Mouse (Mus musculus) WW6 (cell line): ENCODE results near the gene Gm15517.
"Not testable (repeated sequence)": the region's sequence is repeated elsewhere in the genome, so short reads cannot be mapped to it uniquely, and the experiment has no call there.

Source experiments
- DNase-seq: peaks from one replicate; pipeline ENCODE4 v3.0.0-alpha.2; 2013; ENCODE audit warnings: low read depth, low spot score

The Gm15517 gene

GRCm38 (mm10) chr7:44269397-44269796 lies 8.2 kb downstream of the Gm15517 start:
- DNase-seq = no peak

GRCm38 (mm10) chr7:44271309-44271708 lies 10.1 kb downstream of the Gm15517 start:
- no peak for DNase-seq

DNA sequence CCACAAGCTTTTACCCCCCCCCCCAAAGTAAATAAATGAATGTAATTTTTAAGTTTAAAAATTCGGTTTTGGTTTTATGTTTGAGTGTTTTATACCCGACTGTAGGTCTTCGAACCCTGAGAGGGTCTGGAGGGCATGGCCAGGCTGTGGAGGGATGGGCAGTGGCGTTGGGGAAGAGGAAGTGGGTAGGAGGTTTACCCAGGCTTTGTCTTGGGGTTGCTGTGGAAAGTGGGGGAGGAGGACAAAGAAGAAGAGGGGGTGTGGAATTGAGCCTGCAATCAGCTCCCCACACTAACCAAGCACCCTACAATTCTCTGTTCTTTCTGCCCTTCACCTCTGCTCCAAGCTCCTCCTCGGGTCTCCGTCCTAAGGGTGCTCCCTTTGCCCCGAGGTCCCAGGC lies 11.3 kb downstream of the Gm15517 start:
- no peak for DNase-seq

DNA sequence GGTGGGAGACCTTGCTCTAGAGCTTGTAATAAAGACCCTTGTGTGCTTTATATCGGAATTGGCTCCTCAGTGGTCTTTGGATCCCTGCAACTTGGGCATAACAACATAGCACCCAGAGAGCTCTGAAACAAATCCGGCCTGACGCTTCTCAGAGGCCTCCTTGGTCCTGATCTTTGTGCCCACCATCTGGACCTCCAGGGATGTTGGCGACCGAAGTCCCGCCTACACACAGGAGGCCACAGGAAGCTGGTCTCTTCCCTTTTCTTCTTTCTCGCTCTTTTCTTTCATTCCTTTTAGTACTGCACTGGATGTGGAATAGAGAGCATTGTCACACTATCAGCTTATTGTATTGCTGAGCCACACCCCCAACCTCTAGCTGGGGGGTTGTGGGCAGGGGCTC lies 12.2 kb downstream of the Gm15517 start:
- DNase-seq = no peak

GRCm38 (mm10) chr7:44274096-44274495 lies 12.8 kb downstream of the Gm15517 start:
- DNase-seq = no peak

GRCm38 (mm10) chr7:44275546-44275945 lies 14.3 kb downstream of the Gm15517 start:
- DNase-seq = no peak

GRCm38 (mm10) chr7:44276461-44277249 lies 15.4 kb downstream of the Gm15517 start:
- DNase-seq = no peak

- DNase-seq = no peak
These were observed 16.0 kb downstream of the Gm15517 start for GRCm38 (mm10) chr7:44277250-44277622.

DNA sequence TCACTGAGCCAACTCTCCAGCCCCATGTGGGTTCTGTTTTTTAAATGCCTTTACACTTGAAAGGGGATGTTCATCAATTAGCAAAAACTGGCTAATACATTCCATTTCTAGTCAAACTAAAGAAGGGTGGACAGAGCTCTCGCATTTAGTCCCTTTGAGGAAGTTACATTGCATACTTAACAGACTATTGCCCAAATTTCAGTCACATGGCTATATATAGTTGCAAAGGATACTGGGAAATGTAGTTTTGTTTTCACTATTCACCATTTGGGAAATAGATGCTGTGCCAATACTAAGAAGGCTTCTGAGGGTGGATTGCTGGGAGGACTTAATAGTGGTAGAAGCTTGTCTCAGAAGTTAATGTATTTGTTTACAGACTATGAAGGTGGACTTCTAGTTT lies 19.7 kb downstream of the Gm15517 start:
- DNase-seq = no peak

DNA sequence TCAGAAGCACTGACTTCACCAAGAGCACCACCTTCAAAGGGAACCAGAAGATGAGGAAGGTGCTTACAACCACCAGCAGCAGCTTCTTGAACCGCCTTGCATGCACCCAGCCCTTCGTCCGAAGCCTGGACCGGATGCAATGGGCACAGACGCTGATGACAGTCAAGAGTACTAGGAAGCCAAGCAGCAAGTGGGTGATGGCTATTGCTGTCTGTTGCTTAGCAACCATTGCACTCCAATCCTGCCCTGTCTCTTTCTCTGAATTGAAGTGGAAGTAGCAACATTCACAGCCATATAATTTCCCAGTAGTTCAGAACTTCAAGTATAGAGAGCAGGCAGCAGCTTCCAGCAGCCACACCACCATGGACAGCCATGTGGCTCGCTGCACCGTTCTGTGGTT lies 20.3 kb downstream of the Gm15517 start:
- no peak for DNase-seq

- DNase-seq = no peak
These were observed 26.5 kb downstream of the Gm15517 start for GRCm38 (mm10) chr7:44287760-44288159.

GRCm38 (mm10) chr7:44290986-44291385 lies 29.7 kb downstream of the Gm15517 start:
- DNase-seq = no peak

DNA sequence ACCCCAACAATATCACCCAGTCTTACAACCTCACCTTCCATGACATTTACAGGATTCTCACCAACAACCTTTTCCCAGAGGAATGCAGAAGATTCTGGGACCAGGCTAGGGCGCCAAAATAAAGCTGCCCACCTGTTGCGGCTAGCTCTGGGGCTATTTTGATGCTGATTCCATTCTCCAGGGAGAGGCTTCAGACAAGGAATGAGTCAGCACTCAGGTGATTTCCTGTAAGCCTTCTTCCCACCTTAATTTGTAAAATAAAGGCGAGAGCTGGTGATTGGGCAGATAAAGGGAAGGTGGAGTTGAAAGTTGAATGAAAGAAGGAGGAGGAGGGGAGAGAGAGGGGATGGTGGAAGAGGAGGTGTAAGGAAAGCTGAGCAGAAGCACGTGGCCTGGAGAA lies 30.2 kb downstream of the Gm15517 start:
- DNase-seq = no peak

DNA sequence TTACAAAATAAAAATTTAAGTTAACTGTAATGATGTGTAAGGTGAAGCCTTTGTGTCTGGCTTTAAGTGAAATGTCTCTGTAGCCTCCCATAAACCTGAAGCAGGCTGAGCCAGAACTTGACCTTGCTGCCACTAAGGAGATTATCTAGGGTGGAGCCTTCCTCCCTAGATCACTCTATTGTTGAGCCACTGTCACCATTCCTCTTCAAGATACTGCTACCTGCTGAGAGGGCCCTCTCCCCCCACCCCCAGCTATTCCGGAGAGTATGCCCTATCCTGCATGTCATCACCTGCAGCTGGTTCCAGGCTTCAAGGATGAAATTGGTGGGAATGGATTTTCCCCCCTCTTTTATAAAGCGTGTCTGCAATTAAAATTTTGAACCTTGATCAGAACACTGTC lies 36.3 kb downstream of the Gm15517 start:
- not testable (repeated sequence) for DNase-seq

- DNase-seq = no peak
These were observed 42.4 kb downstream of the Gm15517 start for GRCm38 (mm10) chr7:44303346-44304340.

DNA sequence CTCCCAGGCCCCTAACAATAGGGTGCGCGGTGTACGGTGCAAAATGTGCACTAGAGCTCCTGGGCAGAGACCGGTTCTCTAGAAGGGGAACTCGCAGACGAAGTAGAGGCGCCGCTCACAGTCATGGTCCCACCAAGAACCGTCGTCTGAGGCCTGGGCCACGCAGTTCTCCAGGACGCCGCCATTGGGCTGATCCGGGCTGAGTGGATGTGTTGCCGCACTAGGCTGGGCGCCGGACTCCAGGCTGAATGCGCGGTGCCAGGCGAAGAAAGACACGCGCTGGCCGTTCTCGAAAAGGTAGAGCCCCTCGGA lies 43.2 kb downstream of the Gm15517 start:
- DNase-seq = no peak

DNA sequence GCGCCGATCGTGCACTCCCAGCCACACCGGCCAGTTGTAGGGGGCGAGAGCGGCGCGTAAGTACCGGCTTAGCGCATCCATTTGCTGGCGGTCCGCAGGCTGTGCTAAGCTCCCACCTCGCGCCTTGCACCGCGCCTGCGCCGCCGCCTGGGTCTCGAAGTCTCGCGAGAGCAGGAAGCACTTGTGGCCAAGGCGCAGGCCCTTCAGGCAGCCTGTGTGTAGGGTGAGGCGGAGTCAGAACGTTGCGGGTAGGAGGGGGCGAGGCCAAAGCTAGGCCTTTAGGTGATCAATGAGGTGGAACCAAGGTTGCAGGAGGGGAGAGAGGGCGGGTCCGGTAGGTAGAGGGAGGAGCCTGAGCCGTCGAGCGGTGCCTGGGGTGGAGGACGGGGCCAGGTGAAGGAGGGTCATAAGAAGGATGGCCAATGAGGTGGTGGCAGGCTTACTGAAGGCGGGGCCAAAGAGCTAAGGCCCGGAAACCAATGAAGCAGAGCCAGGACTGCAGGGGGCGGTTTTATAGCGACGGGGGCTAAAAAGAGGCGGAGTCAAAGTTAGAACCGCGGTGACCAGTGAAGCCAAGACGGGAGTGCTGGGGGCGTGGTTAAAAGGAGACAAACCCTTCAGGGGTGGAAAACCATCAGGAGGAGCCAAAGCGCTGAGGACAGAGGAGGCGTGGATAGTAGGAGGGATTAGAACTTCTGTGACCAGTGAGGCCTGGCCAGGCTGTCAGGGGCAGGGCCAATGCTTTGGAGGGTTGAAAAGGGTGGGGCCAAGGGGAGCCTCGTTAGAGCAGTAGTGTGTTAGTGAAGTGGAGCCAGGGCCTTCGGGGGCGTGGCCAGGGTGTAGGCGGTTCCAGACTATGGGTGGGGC lies 43.8 kb downstream of the Gm15517 start:
- DNase-seq = peak; percentile 99

GRCm38 (mm10) chr7:44305686-44306085 lies 44.4 kb downstream of the Gm15517 start:
- no peak for DNase-seq

DNA sequence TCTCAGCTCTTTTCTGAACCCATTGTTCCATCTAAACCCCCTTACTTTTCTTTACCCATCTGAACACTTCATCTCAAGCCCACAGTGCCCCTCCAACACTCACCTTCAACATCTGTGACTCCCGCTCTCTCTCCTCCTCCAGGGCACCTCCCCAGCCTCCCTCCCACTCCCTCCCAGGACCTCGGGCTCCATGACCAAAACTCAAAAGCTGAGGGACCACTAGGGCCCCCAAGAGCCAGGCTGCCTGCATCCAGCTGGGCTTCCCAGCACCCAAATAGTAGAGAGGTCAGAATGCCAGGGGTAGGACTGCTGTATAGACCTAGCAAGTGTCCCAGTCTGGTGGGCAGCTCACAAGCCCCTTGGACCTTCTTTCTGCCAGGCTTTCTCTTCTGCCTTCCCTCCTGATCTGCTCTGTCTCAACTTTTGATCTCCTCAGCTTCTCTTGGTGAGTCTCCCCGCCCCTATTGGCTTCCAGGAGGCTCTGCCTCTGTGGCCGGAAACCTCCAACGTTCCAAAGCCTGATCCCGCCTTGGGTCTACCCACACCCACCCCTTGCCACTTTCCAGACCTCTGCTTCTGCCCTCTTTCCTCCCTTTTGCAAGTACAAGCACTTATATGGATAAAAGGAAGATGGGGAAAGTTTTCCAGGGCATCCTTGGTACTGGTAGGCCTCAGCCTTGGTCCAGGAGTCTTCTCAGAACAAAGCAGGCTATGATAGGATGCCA lies 45.4 kb downstream of the Gm15517 start, which contains the start of gene Clec11a:
TSS of gene Clec11a (minus strand) at position 387 of the 725 bp plus-strand sequence.
- no peak for DNase-seq

DNA sequence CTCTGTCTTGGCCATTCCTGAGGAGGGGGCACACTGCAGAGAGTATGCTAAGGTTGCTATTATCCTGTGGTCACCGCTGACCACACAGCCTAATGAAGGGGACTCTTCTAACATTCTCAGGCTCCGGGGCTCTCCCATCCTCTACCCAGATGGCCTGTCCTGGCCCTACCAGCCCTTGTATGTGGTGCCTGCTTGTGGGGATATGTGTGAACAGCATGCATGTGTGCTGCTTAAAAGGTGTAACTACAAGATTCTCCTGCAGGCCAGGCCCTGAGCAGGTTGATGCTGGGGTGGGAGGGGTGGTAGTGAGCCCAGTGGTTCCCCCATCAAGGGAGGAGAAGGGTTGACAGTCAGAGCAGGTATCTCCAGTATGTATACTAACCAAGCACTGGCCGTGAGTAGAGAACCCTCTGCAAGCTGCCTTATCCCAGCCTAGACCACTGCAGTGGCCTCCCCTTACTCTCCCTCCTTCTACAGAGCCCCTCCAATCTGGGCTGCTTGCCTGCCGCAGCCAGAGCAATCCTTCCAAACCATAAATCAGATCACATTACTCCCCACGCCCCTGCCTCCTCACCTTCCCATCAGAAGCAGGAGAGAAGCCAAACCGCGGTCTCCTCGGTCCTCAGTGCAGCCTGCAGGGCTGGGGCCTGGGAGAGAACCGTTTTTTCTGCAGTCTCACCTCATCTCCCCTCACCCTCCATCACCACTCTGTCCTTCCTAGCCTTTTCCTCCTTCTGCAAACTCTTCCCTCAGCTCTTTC lies 46.2 kb downstream of the Gm15517 start:
- DNase-seq = no peak
